Mouse (Mus musculus) midbrain, embryonic 10.5 days (tissue): ENCODE data around the gene Olfr1364. TPM values are rescaled to one million over a fixed set of nuclear protein-coding genes. Genes with fewer than 3 reads are reported as not detected.

Experiments
- DNase-seq: peaks from one replicate; pipeline ENCODE4 v3.0.0-alpha.2; 2017; ENCODE audit warnings: low spot score
- H3K27ac ChIP-seq: fragments of 300-500 bp; sonication (generic); replicated peaks from 2 replicates; pipeline ENCODE4 v1.5.1; 2016; ENCODE audit warnings: mild to moderate bottlenecking
- H3K27me3 ChIP-seq: fragments of 300-500 bp; sonication (generic); 2 replicates; pipeline ENCODE4 v1.6.1; 2016; ENCODE audit warnings: low read depth, mild to moderate bottlenecking; ENCODE audit not compliant: poor library complexity, severe bottlenecking
- H3K36me3 ChIP-seq: fragments of 300-500 bp; sonication (generic); 2 replicates; pipeline ENCODE4 v1.6.1; 2016; ENCODE audit warnings: mild to moderate bottlenecking, moderate library complexity
- H3K4me1 ChIP-seq: fragments of 300-500 bp; sonication (generic); 2 replicates; pipeline ENCODE4 v1.6.1; 2016
- H3K4me3 ChIP-seq: fragments of 300-500 bp; sonication (generic); 2 replicates; pipeline ENCODE4 v1.5.1; 2016; ENCODE audit warnings: mild to moderate bottlenecking, moderate library complexity
- H3K9me3 ChIP-seq: fragments of 300-500 bp; sonication (generic); replicated peaks from 2 replicates; pipeline ENCODE4 v1.6.1; 2016; ENCODE audit warnings: mild to moderate bottlenecking
- WGBS: fragments of 180-500 bp; shearing (Covaris S2); methylation state at CpG from one replicate; pipeline ENCODE4 v1.1.7; 2016; 5-methylcytosine and 5-hydroxymethylcytosine counted together
- polyA plus RNA-seq: library from polyadenylated mRNA; unstranded; fragments of >200 nt; fragmentation: Nextera tagmentation; extraction: Ambion mirVana; gene quantifications from 2 replicates; pipeline ENCODE4 v1.2.1, GENCODE M21; 2016

Gene Olfr1364
- not detected in 2 replicates for polyA plus RNA-seq

- H3K4me1 ChIP-seq: no peaks in the 10 kb centered on the region
- no peaks in the 10 kb centered on the region for H3K36me3 ChIP-seq
- H3K27me3 ChIP-seq: no peaks in the 10 kb centered on the region
- DNase-seq: no peak
- no peak within 1 kb of the TSS for H3K27ac ChIP-seq
- no peak within 1 kb of the TSS for H3K4me3 ChIP-seq
- H3K9me3 ChIP-seq: no peaks in the 10 kb centered on the region
- 83% methylated on average over 2 of the region's 2 CpGs for WGBS
Observed at GRCm38 (mm10) chr13:21581659-21582058, at the start of gene Olfr1364. TSS of gene Olfr1364 (minus strand) at chr13:21581759.

DNA sequence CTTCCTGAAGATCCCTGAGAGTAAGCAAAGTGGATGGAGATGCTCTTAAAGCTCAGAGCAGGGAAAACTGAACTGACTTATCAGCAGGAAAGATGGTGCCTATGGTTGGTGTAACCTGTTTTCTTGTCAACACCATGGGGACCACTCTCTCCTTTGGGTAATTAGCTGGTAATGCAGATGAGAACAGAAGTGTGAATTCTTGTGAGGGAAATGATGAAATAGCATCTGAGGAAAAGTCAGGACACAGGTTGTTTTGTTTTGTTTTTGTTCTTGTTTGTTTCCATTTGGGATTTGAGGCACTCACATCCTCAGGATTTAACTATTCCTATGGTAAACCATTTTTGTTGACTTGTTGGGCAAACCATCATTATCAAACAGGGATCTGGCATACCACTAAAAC lies 32.4 kb upstream of the Olfr1364 start, which contains the start of gene Olfr1362:
Olfr1362 (minus strand) TSS at position 101 of the 400 bp plus-strand sequence.
- Histone ChIP-seq H3K4me3 (no peak within 1 kb of the TSS), H3K9me3 (no peaks in the 10 kb centered on the region), H3K4me1 (no peaks in the 10 kb centered on the region), H3K36me3 (no peaks in the 10 kb centered on the region), H3K27me3 (no peaks in the 10 kb centered on the region), H3K27ac (no peak within 1 kb of the TSS)
- no peak for DNase-seq

GRCm38 (mm10) chr13:21591618-21592017 lies 10.1 kb upstream of the Olfr1364 start:
- Histone ChIP-seq H3K27ac (no peak overlapping the region), H3K27me3 (no peaks in the 10 kb centered on the region)
- 67% methylated on average over 2 of the region's 2 CpGs for WGBS

DNA sequence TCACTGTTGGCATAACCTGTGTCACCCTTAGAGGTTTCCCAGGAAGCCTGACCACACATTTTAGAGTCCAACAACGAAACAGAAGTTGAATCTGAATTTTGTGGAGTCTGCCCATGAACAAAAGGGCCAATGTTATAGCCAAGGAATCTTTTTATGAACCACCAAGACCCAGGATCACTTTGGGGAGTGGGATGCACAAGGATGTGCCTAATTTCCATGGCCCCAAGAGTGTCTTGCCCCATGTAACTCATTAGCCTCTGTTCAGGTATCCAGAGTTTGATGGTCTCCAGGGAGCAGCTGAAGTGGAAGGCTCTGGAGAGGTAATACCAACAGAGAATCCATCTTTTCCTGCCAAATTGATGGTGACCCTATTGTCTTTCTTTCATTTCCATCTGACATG lies 21.8 kb downstream of the Olfr1364 start, which contains the start of gene Olfr1535:
Olfr1535 (minus strand) TSS at position 101 of the 400 bp plus-strand sequence.
- 55% methylated on average over 1 of the region's 1 CpGs for WGBS
- H3K9me3 ChIP-seq: no peaks in the 10 kb centered on the region

More at GRCm38 (mm10) chr13:21591618-21592017, 10.1 kb upstream of the Olfr1364 start:
- no peak for DNase-seq
- Histone ChIP-seq H3K4me3 (no peak overlapping the region), H3K4me1 (no peaks in the 10 kb centered on the region), H3K36me3 (no peaks in the 10 kb centered on the region), H3K9me3 (peaks cover 6% of the 10 kb centered on the region; the same call in 1 of the 2 replicates)

DNA sequence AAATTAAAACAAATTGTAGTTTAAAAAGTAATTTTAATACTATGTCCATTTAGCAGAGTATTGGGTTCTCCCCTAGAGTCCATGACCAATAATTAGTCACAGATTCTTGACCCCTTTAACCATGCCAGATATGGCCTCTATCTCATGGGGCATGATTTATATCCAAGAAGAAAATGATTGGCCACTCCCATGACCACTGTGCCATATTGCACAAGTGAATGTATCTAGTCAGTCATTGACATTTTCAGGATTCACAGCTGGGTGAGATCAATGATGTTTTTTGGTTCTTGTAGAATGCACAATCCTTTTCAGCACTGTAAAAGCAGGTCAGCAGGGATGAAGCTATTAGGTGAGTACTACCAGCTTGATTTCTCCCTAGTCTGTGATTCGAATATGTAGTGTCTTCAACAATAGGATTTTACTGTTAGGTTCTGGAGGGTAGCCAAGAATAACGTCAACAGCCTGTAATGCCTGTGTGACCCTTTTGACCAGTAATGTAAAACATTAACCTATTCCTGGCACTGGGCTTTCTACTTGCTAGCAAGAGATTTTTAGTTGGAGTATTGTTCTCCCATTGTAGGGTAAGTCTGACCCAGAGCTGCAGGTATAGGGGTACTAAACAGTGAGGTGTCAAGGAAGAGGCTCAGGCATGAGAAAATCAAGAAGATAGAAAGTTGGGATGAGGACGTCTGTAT lies 31.0 kb downstream of the Olfr1364 start:
- DNase-seq: no peak
- Histone ChIP-seq H3K27me3 (no peaks in the 10 kb centered on the region), H3K9me3 (no peaks in the 10 kb centered on the region), H3K4me1 (no peaks in the 10 kb centered on the region), H3K4me3 (no peak overlapping the region), H3K36me3 (no peaks in the 10 kb centered on the region), H3K27ac (no peak overlapping the region)
- 69% methylated on average over 3 of the region's 3 CpGs for WGBS

More for the DNA sequence above, 21.8 kb downstream of the Olfr1364 start, which contains the start of gene Olfr1535:
- Histone ChIP-seq H3K4me3 (no peak within 1 kb of the TSS), H3K27me3 (no peaks in the 10 kb centered on the region), H3K27ac (no peak within 1 kb of the TSS), H3K36me3 (no peaks in the 10 kb centered on the region), H3K4me1 (no peaks in the 10 kb centered on the region)
- no peak for DNase-seq

DNA sequence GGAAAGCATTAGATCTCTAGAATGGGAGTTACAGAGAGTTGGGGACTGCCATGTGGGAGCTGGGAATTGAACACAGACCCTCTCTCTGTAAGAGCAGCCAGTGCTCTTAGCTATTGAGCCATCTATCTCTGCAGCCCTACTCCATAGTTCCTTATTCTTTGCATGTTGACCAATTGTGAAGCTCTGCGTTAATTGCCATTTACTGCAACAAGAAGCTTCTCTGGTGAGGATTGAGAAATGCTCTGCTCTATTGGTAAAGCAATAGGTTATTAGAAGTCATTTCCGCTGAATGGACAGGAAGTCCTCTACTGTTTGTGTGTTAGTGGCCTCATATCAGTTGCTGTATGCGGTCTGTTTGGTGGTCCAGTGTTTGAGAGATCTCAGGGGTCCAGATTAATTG lies 32.1 kb downstream of the Olfr1364 start:
- H3K27ac ChIP-seq: no peak overlapping the region
- H3K4me3 ChIP-seq: no peak overlapping the region
- H3K9me3 ChIP-seq: no peaks in the 10 kb centered on the region
- no peaks in the 10 kb centered on the region for H3K4me1 ChIP-seq
- WGBS: 90% methylated on average over 3 of the region's 3 CpGs
- no peaks in the 10 kb centered on the region for H3K27me3 ChIP-seq
- no peak for DNase-seq
- no peaks in the 10 kb centered on the region for H3K36me3 ChIP-seq

DNA sequence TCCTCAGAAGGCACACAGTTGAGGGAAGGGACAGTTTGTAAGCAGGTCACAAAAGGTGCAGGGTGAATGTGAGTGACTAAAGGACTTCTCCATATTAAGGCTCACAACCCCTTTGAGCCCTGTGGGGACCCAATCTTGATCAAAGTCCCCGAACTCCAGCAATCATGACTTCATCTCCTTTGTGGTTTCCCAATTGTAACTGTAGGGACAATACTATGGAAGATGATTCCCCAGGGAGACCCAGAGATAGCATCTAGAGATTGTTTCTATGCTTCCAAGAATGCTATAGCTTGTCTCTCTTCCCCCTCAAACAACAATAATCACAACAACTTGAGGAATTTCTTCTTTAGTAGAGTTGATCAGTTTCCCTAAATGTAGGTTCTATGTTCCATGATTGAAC lies 38.9 kb downstream of the Olfr1364 start, which contains the start of gene Olfr1366:
Olfr1366 (minus strand) TSS at position 101 of the 400 bp plus-strand sequence.
- no peaks in the 10 kb centered on the region for H3K27me3 ChIP-seq
- H3K4me3 ChIP-seq: no peak within 1 kb of the TSS
- no peaks in the 10 kb centered on the region for H3K9me3 ChIP-seq
- H3K36me3 ChIP-seq: no peaks in the 10 kb centered on the region
- DNase-seq: no peak
- H3K4me1 ChIP-seq: no peaks in the 10 kb centered on the region
- no peak within 1 kb of the TSS for H3K27ac ChIP-seq
- WGBS: 76% methylated on average over 1 of the region's 1 CpGs

DNA sequence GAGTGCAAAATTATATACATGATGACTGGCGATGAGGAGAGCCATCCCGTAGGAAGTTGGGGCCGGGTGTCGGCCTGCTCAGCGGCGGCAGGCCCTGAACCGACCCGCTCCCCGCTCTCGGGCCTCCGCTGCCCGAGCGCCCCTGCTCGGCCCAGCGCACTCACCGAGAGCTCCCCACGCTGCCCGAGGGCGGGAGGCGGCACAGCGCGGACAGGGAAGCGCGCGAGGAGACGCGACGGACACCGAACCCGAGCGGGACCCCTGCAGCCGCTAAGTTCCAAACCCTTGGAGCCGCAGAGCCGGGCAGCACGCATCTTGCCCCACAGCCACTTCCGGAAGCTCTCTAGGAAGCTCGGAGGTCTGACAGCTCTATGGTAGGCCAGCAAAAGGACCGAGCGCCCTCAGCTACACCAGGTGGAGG lies 50.8 kb downstream of the Olfr1364 start, which contains the start of gene Zkscan8:
Zkscan8 (minus strand) TSS at position 340 of the 421 bp plus-strand sequence.
- peaks cover 13% of the 10 kb centered on the region for H3K36me3 ChIP-seq
- peak within 1 kb of the TSS; percentile 94 for H3K4me3 ChIP-seq
- WGBS: under 1% methylated on average over 39 of the region's 39 CpGs
- peaks cover 13% of the 10 kb centered on the region for H3K4me1 ChIP-seq
- peak within 1 kb of the TSS; percentile 99 for H3K27ac ChIP-seq
- DNase-seq: peak; percentile 91
- no peaks in the 10 kb centered on the region for H3K9me3 ChIP-seq
- no peaks in the 10 kb centered on the region for H3K27me3 ChIP-seq

- Histone ChIP-seq H3K9me3 (no peaks in the 10 kb centered on the region), H3K27me3 (no peaks in the 10 kb centered on the region), H3K4me1 (peaks cover 13% of the 10 kb centered on the region), H3K27ac (peak overlapping the region; percentile 99; the same call in 1 of the 2 replicates), H3K36me3 (peaks cover 19% of the 10 kb centered on the region), H3K4me3 (peak overlapping the region; percentile 94)
- no peak for DNase-seq
- 58% methylated on average over 7 of the region's 7 CpGs for WGBS
Observed at GRCm38 (mm10) chr13:21530136-21530535, 51.4 kb downstream of the Olfr1364 start.

Other genes starting within 250 kb of the Olfr1364 start
- not detected in 2 replicates for gene Olfr1367, start 234.8 kb downstream of the Olfr1364 start, polyA plus RNA-seq
- 20.4 and 21.9 TPM in 2 replicates for gene Zscan12, start 218.9 kb downstream of the Olfr1364 start, polyA plus RNA-seq
- 87.1 and 91.1 TPM in 2 replicates for gene Zkscan3, start 179.0 kb downstream of the Olfr1364 start, polyA plus RNA-seq
- gene Pgbd1, start 140.7 kb downstream of the Olfr1364 start, polyA plus RNA-seq: 5.1 TPM in 2 replicates
- gene Zscan26, start 128.0 kb downstream of the Olfr1364 start, polyA plus RNA-seq: 24.2 and 25.6 TPM in 2 replicates
- gene Nkapl, start 113.2 kb downstream of the Olfr1364 start, polyA plus RNA-seq: 1.7 and 2.3 TPM in 2 replicates
- gene Zkscan4, start 102.9 kb downstream of the Olfr1364 start, polyA plus RNA-seq: 5.0 and 5.3 TPM in 2 replicates
- gene Gm10065, start 102.3 kb downstream of the Olfr1364 start, polyA plus RNA-seq: not detected in 2 replicates
- 0.42 and 0.56 TPM in 2 replicates for gene AK157302, start 86.5 kb downstream of the Olfr1364 start, polyA plus RNA-seq
- 4.6 and 5.1 TPM in 2 replicates for gene Gm11273, start 80.3 kb downstream of the Olfr1364 start, polyA plus RNA-seq
- gene Zkscan8, start 50.6 kb downstream of the Olfr1364 start, polyA plus RNA-seq: 5.3 and 7.1 TPM in 2 replicates
- 0.11 and 0.15 TPM in 2 replicates for gene Olfr1366, start 39.0 kb downstream of the Olfr1364 start, polyA plus RNA-seq
- not detected in 2 replicates for gene Olfr1535, start 21.9 kb downstream of the Olfr1364 start, polyA plus RNA-seq
- not detected in 2 replicates for gene Olfr1362, start 32.3 kb upstream of the Olfr1364 start, polyA plus RNA-seq
- not detected in 2 replicates for gene Olfr11, start 60.8 kb upstream of the Olfr1364 start, polyA plus RNA-seq
- gene Olfr1361, start 81.6 kb upstream of the Olfr1364 start, polyA plus RNA-seq: not detected in 2 replicates
- not detected in 2 replicates for gene Olfr1360, start 95.6 kb upstream of the Olfr1364 start, polyA plus RNA-seq
- not detected in 2 replicates for gene Olfr1359, start 116.4 kb upstream of the Olfr1364 start, polyA plus RNA-seq
- gene Hist1h2bl, start 134.4 kb upstream of the Olfr1364 start, polyA plus RNA-seq: 1.4 and 3.4 TPM in 2 replicates
- 12.2 and 21.8 TPM in 2 replicates for gene Hist1h2ai, start 134.7 kb upstream of the Olfr1364 start, polyA plus RNA-seq
- 8.9 and 11.3 TPM in 2 replicates for gene Hist1h3h, start 135.9 kb upstream of the Olfr1364 start, polyA plus RNA-seq
- gene Hist1h2bm, start 140.3 kb upstream of the Olfr1364 start, polyA plus RNA-seq: 5.2 and 7.5 TPM in 2 replicates
- 1.0 and 1.2 TPM in 2 replicates for gene Hist1h4j, start 153.3 kb upstream of the Olfr1364 start, polyA plus RNA-seq
- gene Hist1h4k, start 168.7 kb upstream of the Olfr1364 start, polyA plus RNA-seq: 1.7 and 6.4 TPM in 2 replicates
- gene Hist1h2ak, start 172.1 kb upstream of the Olfr1364 start, polyA plus RNA-seq: 16.8 and 19.9 TPM in 2 replicates
- 0.55 and 2.6 TPM in 2 replicates for gene Hist1h2bn, start 172.4 kb upstream of the Olfr1364 start, polyA plus RNA-seq
- 31.5 and 37.7 TPM in 2 replicates for gene Hist1h1b, start 198.9 kb upstream of the Olfr1364 start, polyA plus RNA-seq
- gene Hist1h3i, start 201.6 kb upstream of the Olfr1364 start, polyA plus RNA-seq: 114 and 126 TPM in 2 replicates
- gene Hist1h2an, start 205.5 kb upstream of the Olfr1364 start, polyA plus RNA-seq: 11.7 and 15.4 TPM in 2 replicates
- gene Hist1h2bp, start 205.7 kb upstream of the Olfr1364 start, polyA plus RNA-seq: 3.9 and 4.2 TPM in 2 replicates
- gene Hist1h2bq, start 228.4 kb upstream of the Olfr1364 start, polyA plus RNA-seq: 15.4 and 17.4 TPM in 2 replicates
- gene Hist1h2ao, start 228.7 kb upstream of the Olfr1364 start, polyA plus RNA-seq: 1.6 TPM in 1 of 2 replicates, not detected in the other
- gene Hist1h4m, start 230.0 kb upstream of the Olfr1364 start, polyA plus RNA-seq: not detected in 2 replicates